Mouse (Mus musculus) adrenal gland, postnatal 0 days (tissue): ENCODE results near the gene Gm20767. TPM values are rescaled to one million over a fixed set of nuclear protein-coding genes. Genes with fewer than 3 reads are reported as not detected.

Source experiments
- polyA plus RNA-seq: library from polyadenylated mRNA; unstranded; fragments of >200 nt; fragmentation: Nextera tagmentation; extraction: Ambion mirVana; gene quantifications from 2 replicates; pipeline ENCODE4 v1.2.1, GENCODE M21; 2015

The Gm20767 gene
- polyA plus RNA-seq = not detected in 2 replicates

DNA sequence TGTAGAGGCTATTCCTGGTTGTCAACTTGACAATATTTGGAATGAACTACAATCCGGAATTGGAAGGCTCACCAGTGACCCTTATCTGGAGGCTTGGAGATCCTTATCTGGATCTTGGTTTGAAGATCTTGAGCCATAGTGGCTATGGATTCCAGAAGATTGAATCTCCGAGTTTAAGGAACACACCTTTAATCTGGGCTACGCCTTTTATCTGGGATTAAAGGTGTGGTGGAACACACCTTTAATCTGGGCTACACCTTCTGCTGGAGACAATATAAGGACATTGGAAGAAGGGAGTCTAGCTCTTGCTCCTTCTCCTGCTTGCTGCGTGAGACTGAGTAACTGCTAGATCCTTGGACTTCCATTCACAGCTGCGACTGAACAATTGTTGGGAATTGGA lies at the start of gene Gm20767:
Gm20767 (plus strand) TSS at position 301 of the 400 bp plus-strand sequence.

DNA sequence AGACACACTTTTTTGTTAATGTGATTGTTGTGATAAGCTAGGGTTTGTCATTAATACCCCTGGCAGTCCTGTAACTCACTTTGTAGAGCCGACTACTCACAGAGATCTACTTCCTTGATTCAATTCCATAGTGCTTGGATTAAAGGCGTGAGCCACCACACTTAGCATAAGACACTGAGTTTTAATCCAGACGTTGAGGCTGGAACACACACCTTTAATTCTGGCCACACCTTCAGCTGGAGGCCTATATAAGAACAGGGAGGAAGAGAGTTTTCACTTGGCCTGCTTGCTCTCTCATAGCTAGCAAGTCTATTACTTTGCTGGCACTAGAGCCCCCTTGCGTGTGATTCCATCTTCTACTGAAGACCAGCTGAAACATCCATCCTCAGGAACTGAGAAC lies 32.1 kb downstream of the Gm20767 start, which contains the start of gene Gm21818:
Gm21818 (plus strand) TSS at position 301 of the 400 bp plus-strand sequence.

Other genes with a start within 250 kb of the Gm20767 start
- gene Tcstv1, start 245.5 kb upstream of the Gm20767 start, polyA plus RNA-seq = not detected in 2 replicates
- not detected in 2 replicates for gene Gm21761, start 211.0 kb upstream of the Gm20767 start, polyA plus RNA-seq
- not detected in 2 replicates for gene B020031M17Rik, start 189.4 kb upstream of the Gm20767 start, polyA plus RNA-seq
- gene Gm36079, start 113.2 kb upstream of the Gm20767 start, polyA plus RNA-seq = not detected in 2 replicates
- gene Gm21188, start 88.1 kb upstream of the Gm20767 start, polyA plus RNA-seq = 0.40 and 0.49 TPM in 2 replicates
- gene Gm21818, start 32.2 kb downstream of the Gm20767 start, polyA plus RNA-seq = not detected in 2 replicates
- not detected in 2 replicates for gene Gm21762, start 75.7 kb downstream of the Gm20767 start, polyA plus RNA-seq
- gene Gm21731, start 98.9 kb downstream of the Gm20767 start, polyA plus RNA-seq = not detected in 2 replicates
- gene AF067061, start 122.9 kb downstream of the Gm20767 start, polyA plus RNA-seq = not detected in 2 replicates
- gene BC147527, start 160.1 kb downstream of the Gm20767 start, polyA plus RNA-seq = 0.21 and 0.28 TPM in 2 replicates
- not detected in 2 replicates for gene Tcstv3, start 176.6 kb downstream of the Gm20767 start, polyA plus RNA-seq